Mouse (Mus musculus) midbrain, embryonic 10.5 days (tissue): ENCODE data around the gene Rfx6. TPM values are rescaled to one million over a fixed set of nuclear protein-coding genes. Genes with fewer than 3 reads are reported as not detected.
A peak's percentile ranks its signal among the peaks of the same experiment; 100 is the strongest.

ENCODE experiments used
- DNase-seq: peaks from one replicate; pipeline ENCODE4 v3.0.0-alpha.2; 2017; ENCODE audit warnings: low spot score
- H3K27ac ChIP-seq: fragments of 300-500 bp; sonication (generic); replicated peaks from 2 replicates; pipeline ENCODE4 v1.5.1; 2016; ENCODE audit warnings: mild to moderate bottlenecking
- H3K27me3 ChIP-seq: fragments of 300-500 bp; sonication (generic); 2 replicates; pipeline ENCODE4 v1.6.1; 2016; ENCODE audit warnings: low read depth, mild to moderate bottlenecking; ENCODE audit not compliant: poor library complexity, severe bottlenecking
- H3K36me3 ChIP-seq: fragments of 300-500 bp; sonication (generic); 2 replicates; pipeline ENCODE4 v1.6.1; 2016; ENCODE audit warnings: mild to moderate bottlenecking, moderate library complexity
- H3K4me1 ChIP-seq: fragments of 300-500 bp; sonication (generic); 2 replicates; pipeline ENCODE4 v1.6.1; 2016
- H3K4me3 ChIP-seq: fragments of 300-500 bp; sonication (generic); 2 replicates; pipeline ENCODE4 v1.5.1; 2016; ENCODE audit warnings: mild to moderate bottlenecking, moderate library complexity
- H3K9me3 ChIP-seq: fragments of 300-500 bp; sonication (generic); replicated peaks from 2 replicates; pipeline ENCODE4 v1.6.1; 2016; ENCODE audit warnings: mild to moderate bottlenecking
- WGBS: fragments of 180-500 bp; shearing (Covaris S2); methylation state at CpG from one replicate; pipeline ENCODE4 v1.1.7; 2016; 5-methylcytosine and 5-hydroxymethylcytosine counted together
- polyA plus RNA-seq: library from polyadenylated mRNA; unstranded; fragments of >200 nt; fragmentation: Nextera tagmentation; extraction: Ambion mirVana; gene quantifications from 2 replicates; pipeline ENCODE4 v1.2.1, GENCODE M21; 2016

Gene Rfx6
- polyA plus RNA-seq, result not detected in 2 replicates

DNA sequence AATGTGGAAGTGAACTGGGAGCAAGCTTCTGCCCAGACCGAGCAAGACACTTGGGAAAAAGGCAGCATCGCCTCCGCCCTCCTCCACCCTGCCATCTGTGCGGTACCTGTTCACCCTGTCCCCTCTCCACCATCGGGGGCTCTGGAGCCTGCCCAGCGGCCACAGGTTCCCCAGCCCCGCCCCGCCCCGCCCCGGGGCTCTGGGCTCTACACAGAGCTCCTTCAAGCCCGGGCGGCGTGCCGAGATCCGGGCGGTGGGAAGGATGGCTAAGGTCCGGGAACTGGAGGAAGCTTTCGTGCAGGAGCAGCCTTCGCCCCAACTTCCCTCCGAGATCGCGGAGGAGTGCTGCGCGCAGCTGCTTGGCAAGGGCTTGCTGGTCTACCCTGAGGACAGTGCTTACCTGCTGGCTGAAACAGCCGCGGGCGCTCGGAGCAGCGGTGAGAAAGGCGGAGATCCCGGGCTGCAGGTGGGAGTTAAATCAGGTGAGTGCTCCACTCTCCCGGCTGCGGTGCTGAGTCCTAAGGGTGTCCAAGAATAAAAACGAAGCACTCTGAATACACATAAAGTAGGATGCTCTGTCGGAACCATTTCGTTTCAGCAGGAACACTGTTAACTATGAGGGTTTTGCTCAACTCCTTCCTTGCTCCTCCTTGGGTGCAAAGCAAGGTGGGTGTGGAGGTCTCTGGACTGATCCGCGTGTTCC lies at the start of gene Rfx6:
TSS of gene Rfx6 (plus strand) at position 209 of the 703 bp plus-strand sequence.
- Histone ChIP-seq H3K4me3 (peak within 1 kb of the TSS; percentile 60), H3K36me3 (no peaks in the 10 kb centered on the region), H3K27ac (no peak within 1 kb of the TSS), H3K27me3 (peaks cover 75% of the 10 kb centered on the region), H3K9me3 (no peaks in the 10 kb centered on the region), H3K4me1 (peaks cover 13% of the 10 kb centered on the region)
- under 1% methylated on average over 38 of the region's 38 CpGs for WGBS
- DNase-seq, result peak; percentile 53

DNA sequence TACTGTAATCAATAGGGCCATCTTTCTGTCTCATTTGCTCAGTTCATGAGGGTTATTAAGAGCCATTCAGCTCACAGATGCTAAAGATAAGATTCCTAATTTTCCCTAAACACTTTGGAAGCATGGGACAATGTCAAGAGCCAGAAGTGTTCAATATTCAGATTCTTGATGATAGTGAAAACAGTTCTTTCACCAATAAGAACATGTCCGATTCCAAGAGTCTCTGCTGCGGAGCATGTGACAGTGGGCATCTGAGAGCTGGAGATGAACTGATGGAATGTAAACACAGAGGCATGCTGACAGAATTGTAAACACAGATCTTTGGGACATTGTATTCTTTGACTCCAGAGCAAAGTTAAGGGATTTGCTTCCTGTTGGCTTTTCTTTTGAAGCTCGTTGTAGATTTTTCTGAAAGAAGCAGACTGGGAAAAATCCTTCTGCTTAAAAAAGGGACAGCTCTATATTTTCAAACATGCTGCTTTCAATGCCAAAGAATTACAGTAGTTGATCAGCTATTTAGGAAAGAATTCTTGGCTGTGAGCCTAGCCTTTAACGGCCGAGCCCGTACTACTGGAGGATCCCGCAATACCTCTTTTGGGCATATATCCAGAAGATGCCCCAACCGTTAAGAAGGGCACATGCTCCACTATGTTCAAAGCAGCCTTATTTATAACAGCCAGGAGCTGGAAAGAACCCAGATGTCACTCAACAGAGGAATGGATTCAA lies 46.0 kb upstream of the Rfx6 start, which contains the start of gene Gprc6a:
TSS of gene Gprc6a (minus strand) at position 51 of the 726 bp plus-strand sequence.
- no peak for DNase-seq
- Histone ChIP-seq H3K27ac (no peak within 1 kb of the TSS), H3K4me1 (no peaks in the 10 kb centered on the region), H3K4me3 (no peak within 1 kb of the TSS), H3K27me3 (no peaks in the 10 kb centered on the region), H3K36me3 (no peaks in the 10 kb centered on the region), H3K9me3 (no peaks in the 10 kb centered on the region)
- WGBS, result 80% methylated on average over 8 of the region's 8 CpGs

DNA sequence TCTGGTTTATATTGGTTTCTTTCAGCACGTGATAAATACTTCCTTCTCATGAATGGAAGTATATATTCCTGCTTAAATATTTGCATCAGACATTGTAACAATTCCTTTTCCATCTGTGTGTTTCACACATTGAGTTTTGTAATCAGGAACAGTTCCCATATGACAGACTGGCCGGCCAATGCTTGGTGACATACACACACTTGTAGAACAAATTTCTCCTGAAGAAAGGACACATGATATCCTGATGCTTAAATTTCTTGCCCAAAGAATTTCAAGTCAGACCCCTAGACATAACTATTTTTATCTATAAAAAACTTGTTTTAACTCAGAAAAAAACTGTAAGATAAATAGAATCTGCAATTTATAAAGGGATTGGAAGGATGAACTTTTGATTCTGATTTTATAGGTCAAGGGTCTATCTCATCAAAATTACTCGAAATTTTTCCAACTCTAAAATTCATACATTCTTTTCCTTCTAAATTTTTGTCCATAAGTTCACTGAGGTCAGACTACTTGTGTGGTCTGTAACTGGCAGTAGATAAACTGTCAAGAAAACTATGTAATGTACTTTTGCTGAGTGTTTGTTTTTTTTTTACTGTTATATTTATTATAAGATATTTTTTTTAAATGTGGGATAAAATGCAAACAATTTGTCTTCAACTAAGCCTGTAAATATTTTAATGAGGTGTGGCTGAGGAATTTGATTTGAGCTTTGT lies 27.9 kb upstream of the Rfx6 start:
- Histone ChIP-seq H3K36me3 (no peaks in the 10 kb centered on the region), H3K27ac (no peak overlapping the region), H3K4me3 (no peak overlapping the region), H3K9me3 (no peaks in the 10 kb centered on the region), H3K4me1 (no peaks in the 10 kb centered on the region), H3K27me3 (no peaks in the 10 kb centered on the region)
- DNase-seq, result no peak
- WGBS, result 76% methylated on average over 3 of the region's 3 CpGs

DNA sequence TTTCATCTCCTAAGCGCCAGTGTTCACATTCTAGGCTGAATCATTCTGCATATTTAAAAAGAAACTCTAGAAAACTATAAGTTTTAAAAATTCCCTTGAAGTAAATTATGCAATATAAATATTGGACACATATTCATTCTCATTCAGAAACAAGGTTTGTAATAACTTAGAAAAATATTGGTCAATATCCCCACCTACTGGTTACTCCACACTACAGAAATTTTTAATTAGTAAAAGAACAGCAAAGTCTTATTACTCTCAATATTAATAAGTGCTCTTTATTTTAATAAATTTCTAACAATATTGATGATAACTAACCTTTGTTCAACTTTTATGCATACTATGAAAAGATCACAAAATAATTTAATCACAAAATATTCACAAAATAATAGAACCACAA lies 20.2 kb upstream of the Rfx6 start:
- Histone ChIP-seq H3K27me3 (no peaks in the 10 kb centered on the region), H3K4me3 (no peak overlapping the region), H3K27ac (no peak overlapping the region), H3K36me3 (no peaks in the 10 kb centered on the region), H3K9me3 (no peaks in the 10 kb centered on the region), H3K4me1 (no peaks in the 10 kb centered on the region)
- 72% methylated on average over 1 of the region's 1 CpGs for WGBS
- no peak for DNase-seq

DNA sequence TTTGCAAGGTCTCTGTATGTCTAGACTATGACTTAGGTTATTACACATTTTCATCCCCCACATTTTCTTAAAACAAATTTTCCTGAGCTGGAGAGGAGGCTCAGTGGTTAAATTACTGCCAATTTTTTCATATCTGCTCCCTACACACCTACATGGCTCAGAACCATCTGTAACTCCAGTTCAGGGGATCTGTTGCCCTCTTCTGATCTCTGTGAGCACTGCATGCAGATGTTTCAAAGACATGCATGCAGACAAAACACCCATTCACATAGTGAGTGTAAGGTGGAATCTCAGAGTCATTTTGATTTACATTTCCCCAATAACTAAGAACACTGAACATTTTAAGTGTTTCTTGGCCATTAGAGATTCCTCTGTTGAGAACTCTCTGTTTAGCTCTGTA lies 8.2 kb upstream of the Rfx6 start:
- H3K4me3 ChIP-seq, result no peak overlapping the region
- H3K27me3 ChIP-seq, result no peaks in the 10 kb centered on the region
- no peaks in the 10 kb centered on the region for H3K9me3 ChIP-seq
- H3K36me3 ChIP-seq, result no peaks in the 10 kb centered on the region
- no peak for DNase-seq
- no peaks in the 10 kb centered on the region for H3K4me1 ChIP-seq
- no peak overlapping the region for H3K27ac ChIP-seq

DNA sequence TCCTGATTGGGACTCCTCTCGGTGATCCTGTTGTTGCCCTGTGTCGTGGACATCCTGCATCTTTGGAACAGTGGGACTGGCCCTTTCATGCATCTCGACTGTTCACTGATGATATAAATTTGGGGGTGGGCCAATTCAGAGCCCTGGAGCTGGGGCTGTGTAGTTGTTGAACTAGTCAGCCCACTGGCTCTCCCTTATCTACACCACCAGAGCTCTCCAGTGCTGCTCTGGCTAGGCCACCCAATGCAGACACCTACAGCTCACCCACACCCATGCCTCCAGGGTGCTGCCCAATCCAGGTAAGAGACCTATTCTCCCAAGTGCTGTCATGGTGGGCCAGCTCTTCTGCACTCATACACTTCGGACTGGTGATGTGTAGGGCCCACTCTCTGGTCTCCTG lies 6.0 kb upstream of the Rfx6 start:
- H3K27ac ChIP-seq, result no peak overlapping the region
- H3K4me3 ChIP-seq, result no peak overlapping the region
- H3K27me3 ChIP-seq, result peaks cover 16% of the 10 kb centered on the region
- 89% methylated on average over 4 of the region's 4 CpGs for WGBS
- no peaks in the 10 kb centered on the region for H3K36me3 ChIP-seq
- H3K9me3 ChIP-seq, result no peaks in the 10 kb centered on the region
- H3K4me1 ChIP-seq, result no peaks in the 10 kb centered on the region; the same call in 1 of the 2 replicates
- DNase-seq, result no peak

DNA sequence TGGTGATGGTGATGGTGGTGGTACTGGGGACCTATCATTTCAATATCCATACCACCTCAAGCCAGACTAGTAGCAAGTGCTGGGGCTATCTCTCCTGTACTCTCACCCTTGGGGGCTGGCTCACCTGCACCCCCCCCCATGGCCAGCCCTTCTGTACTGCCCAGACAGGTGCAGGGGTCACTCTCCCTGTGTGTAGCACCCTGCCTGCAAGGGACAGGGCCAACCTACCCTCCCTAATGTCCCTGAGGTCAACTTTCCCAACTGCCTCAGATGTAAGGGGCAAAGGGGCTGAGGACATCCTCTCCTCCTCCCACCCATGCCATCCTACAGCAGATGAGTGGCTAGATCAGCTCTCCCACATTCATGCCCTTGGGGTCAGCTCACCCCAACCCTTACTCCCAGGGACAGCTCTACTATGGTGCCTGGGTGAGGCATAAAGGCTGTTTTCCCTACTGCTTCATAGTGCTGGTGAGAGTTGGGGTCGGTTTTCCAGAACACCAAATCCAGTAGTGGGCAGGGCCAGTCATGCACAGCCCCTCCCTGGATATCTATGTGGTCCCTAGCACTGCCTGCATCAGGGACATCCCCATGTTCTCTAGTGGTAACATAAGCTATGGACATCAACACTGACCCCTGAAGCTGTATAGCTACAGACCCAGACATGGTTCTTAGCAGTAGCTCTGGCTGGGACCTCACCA lies 5.3 kb upstream of the Rfx6 start:
- no peaks in the 10 kb centered on the region for H3K36me3 ChIP-seq
- peaks cover 22% of the 10 kb centered on the region for H3K27me3 ChIP-seq
- H3K4me3 ChIP-seq, result no peak overlapping the region
- 65% methylated on average over 1 of the region's 1 CpGs for WGBS
- H3K4me1 ChIP-seq, result peaks cover 1% of the 10 kb centered on the region
- no peaks in the 10 kb centered on the region for H3K9me3 ChIP-seq
- DNase-seq, result no peak
- H3K27ac ChIP-seq, result no peak overlapping the region

DNA sequence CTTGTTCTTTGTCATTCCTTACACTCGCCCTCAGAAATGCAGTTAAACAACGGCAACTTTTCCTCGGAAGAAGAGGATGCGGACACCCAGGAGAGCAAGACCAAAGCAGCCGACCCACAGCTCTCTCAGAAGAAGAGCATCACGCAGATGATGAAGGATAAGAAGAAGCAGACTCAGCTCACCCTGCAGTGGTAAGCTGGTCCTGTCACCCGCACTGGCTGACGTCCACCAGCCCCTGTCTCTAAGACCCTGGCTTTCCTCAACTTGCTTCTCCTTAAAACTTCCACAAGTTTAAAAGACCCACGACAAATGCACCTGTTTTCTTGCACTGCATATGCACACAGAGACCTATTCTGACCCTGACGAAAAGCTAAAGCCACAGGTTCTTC lies 689 bp downstream of the Rfx6 start:
- peaks cover 80% of the 10 kb centered on the region for H3K27me3 ChIP-seq
- H3K36me3 ChIP-seq, result no peaks in the 10 kb centered on the region
- no peak overlapping the region for H3K27ac ChIP-seq
- peak overlapping the region; percentile 60 for H3K4me3 ChIP-seq
- peaks cover 13% of the 10 kb centered on the region for H3K4me1 ChIP-seq
- no peaks in the 10 kb centered on the region for H3K9me3 ChIP-seq
- DNase-seq, result peak; percentile 33
- 5% methylated on average over 10 of the region's 10 CpGs for WGBS

DNA sequence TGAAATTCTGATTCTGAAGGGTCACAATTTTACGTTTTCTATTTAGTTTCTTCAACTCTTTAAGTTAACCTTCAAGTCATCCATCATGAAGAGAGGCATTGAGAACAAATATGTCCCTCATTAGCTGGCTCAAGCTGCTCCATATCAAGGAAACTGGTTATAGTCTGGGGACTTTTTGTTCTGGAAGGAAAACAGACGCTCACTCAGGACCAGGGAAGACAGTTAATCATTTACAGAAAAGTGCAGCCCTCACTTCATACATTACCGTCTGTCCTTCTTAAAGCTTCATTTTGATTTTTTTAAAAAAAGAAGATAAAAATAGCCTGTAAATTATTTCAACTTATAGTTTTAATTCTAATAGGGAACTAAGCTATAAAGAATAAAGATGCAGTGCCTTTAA lies 43.3 kb downstream of the Rfx6 start:
- Histone ChIP-seq H3K27ac (no peak overlapping the region), H3K4me1 (no peaks in the 10 kb centered on the region), H3K4me3 (no peak overlapping the region), H3K27me3 (no peaks in the 10 kb centered on the region), H3K36me3 (no peaks in the 10 kb centered on the region), H3K9me3 (no peaks in the 10 kb centered on the region)
- no peak for DNase-seq
- WGBS, result 83% methylated on average over 3 of the region's 3 CpGs

DNA sequence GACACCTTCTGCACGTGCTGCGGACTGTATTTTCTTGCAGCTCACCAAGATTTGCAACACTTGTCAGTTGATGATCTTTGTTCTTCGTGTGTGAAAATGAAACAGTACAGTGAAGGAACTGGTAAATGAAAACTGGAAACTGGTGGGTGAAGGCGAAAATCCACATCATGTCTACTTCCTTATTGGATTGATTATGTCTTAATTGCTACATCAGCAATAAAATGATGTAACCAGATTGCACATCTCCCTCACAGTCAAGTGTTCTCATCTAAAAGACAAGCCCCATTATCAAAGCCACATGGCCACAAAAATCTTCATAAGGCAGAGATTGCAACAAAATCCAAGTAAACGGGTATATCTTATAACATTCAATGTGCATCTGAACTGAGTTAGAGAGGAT lies 83.9 kb downstream of the Rfx6 start:
- Histone ChIP-seq H3K36me3 (no peaks in the 10 kb centered on the region), H3K4me1 (no peaks in the 10 kb centered on the region), H3K9me3 (no peaks in the 10 kb centered on the region), H3K27me3 (no peaks in the 10 kb centered on the region), H3K27ac (no peak overlapping the region), H3K4me3 (no peak overlapping the region)
- DNase-seq, result no peak
- WGBS, result 86% methylated on average over 5 of the region's 5 CpGs

DNA sequence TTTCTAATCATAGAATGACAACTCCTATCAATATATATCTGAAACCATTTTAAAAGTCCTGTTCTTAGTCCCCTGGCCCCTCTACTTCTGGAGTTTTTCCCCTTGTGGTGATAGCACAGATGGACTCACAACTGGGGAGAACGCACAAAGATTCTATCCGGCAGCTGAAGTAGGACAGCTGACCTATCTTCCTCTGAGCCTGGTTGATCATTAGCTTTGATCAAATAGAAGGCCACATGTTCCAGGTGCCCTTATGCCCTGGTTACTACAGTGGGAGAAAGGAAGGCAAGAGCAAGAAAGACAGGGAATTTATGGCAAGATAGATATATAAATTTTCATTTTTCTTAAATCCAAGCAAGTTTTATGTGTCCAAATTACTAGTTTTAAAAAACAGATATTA lies 85.7 kb downstream of the Rfx6 start:
- H3K27me3 ChIP-seq, result no peaks in the 10 kb centered on the region
- no peaks in the 10 kb centered on the region for H3K36me3 ChIP-seq
- no peaks in the 10 kb centered on the region for H3K4me1 ChIP-seq
- H3K9me3 ChIP-seq, result no peaks in the 10 kb centered on the region
- no peak for DNase-seq
- no peak overlapping the region for H3K27ac ChIP-seq
- no peak overlapping the region for H3K4me3 ChIP-seq
- 93% methylated on average over 2 of the region's 2 CpGs for WGBS

DNA sequence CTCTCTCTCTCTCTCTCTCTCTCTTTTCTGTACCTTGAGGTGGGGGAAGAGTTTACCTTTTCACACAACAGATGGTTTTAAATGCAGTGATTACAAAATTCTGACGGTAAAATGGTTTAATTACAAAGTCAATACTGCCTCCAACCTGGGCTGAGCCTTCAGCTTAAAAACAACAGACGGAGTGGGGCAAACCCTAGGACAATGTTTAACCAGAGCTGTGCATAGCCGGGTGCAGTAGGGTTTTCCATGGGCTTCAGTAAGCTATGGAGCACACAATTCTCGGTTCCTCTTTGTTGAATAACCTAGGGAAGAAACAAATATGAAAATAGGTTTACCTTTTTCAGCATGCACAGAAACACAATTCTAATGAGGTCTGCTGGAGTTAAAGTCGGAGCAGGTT lies 90.9 kb downstream of the Rfx6 start:
- no peaks in the 10 kb centered on the region for H3K4me1 ChIP-seq

More for the DNA sequence above, 90.9 kb downstream of the Rfx6 start:
- 62% methylated on average over 5 of the region's 5 CpGs for WGBS
- H3K27me3 ChIP-seq, result no peaks in the 10 kb centered on the region
- H3K36me3 ChIP-seq, result no peaks in the 10 kb centered on the region
- H3K4me3 ChIP-seq, result no peak overlapping the region
- no peak overlapping the region for H3K27ac ChIP-seq
- no peaks in the 10 kb centered on the region for H3K9me3 ChIP-seq
- DNase-seq, result no peak
